ENCODE assay signal across 9 mouse cellular contexts in the genomic region with DNA sequence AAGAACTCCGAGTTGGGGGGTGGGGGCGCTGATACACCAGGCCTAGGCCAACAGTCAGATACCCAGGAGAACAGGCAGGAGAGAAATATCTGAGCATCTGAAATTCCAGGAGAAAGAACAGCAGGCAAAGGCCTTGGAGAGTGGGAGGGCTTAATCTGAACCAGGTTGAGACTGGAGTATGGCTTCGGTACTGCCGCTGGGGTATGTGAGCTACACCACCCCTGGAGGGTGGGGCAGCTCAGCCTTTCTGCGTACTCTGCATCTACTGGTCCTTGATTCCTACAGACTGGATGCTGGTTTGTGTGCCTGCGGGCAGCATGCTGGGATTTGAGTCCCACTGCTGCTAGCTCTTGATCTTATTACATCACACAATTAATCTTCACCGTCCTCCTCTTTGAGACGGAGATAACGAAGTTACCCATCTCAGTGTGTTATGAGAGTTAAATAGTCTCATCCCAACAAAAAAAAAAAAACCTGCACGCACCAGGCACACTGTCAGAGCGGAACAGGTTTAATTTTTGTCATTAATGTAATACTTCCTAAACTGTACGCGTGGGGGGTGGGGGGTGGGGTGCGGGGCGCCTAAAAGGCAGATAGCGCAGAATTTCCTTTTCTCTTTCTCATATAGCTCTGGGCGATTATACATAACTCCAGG. TPM values are rescaled to one million over a fixed set of nuclear protein-coding genes. Genes with fewer than 3 reads are reported as not detected.
DNase-seq lines count a peak whose midpoint lies in the region; ATAC-seq and TF ChIP-seq lines count a peak whose summit lies in the region.
"Had no signal": no experiment of that assay in that cellular context is flagged by ENCODE, and none has a peak within 500 bp of the region (broad histone marks: within the 10 kb centered on the region; RNA-seq: fewer than 3 reads in every experiment).

No protein-coding gene starts in this region.

- H3K27me3 ChIP-seq in cerebellum, adult 2 months (ENCODE audit: control insufficient read depth, insufficient read depth, low read length) = no peaks in the 10 kb centered on the region
- no peaks in the 10 kb centered on the region for H3K27me3 ChIP-seq in forebrain, embryonic 13.5 days
- no peaks in the 10 kb centered on the region for H3K27me3 ChIP-seq in liver, embryonic 15.5 days

- H3K9ac ChIP-seq in forebrain, embryonic 13.5 days = peak overlapping the region; percentile 56
- no peak overlapping the region for H3K9ac ChIP-seq in liver, embryonic 15.5 days

- H3K36me3 ChIP-seq in forebrain, embryonic 13.5 days (ENCODE audit: poor library complexity, severe bottlenecking) = no peaks in the 10 kb centered on the region
- no peaks in the 10 kb centered on the region for H3K36me3 ChIP-seq in liver, embryonic 15.5 days (replicated peaks)

- no peak for TF ChIP-seq CTCF in cerebellum, adult 2 months (IDR thresholded peaks at IDR 0.05; ENCODE audit: borderline replicate concordance, insufficient read depth, low read depth, low read length)

- H3K9me3 ChIP-seq in forebrain, embryonic 13.5 days (replicated peaks) = no peaks in the 10 kb centered on the region
- H3K9me3 ChIP-seq in liver, embryonic 15.5 days (replicated peaks) = no peaks in the 10 kb centered on the region

- H3K4me3 ChIP-seq in cerebellum, adult 2 months (replicated peaks; ENCODE audit: insufficient read depth, low read depth, low read length) = peak overlapping the region; percentile 66
- H3K4me3 ChIP-seq in forebrain, embryonic 13.5 days = peak overlapping the region; percentile 39
- peak overlapping the region; percentile 42 for H3K4me3 ChIP-seq in liver, embryonic 15.5 days (replicated peaks)

- intact Hi-C loops in left cerebral cortex, postnatal 14 days (cut with DNase I) = loop anchor here (5.0 kb wide), 1 partner anchor 137 kb away; no protein-coding TSS in a partner anchor

- H3K27ac ChIP-seq in cerebellum, adult 2 months (ENCODE audit: insufficient read depth, low read length) = no peak overlapping the region
- no peak overlapping the region for H3K27ac ChIP-seq in forebrain, embryonic 13.5 days
- H3K27ac ChIP-seq in liver, embryonic 15.5 days (replicated peaks) = peak overlapping the region; percentile 51

- no peak for DNase-seq in cerebellum, adult 2 months
- DNase-seq in cerebellum, adult 8-10 months = no peak
- no peak for DNase-seq in left cerebral cortex, postnatal 14 days (ENCODE audit: low spot score in 2 of 2)
- DNase-seq in gastrocnemius, adult 8-10 months (ENCODE audit: low spot score in 2 of 2) = no peak
- no peak for DNase-seq in kidney, postnatal 36 days

- peak; percentile 9 for ATAC-seq in CD4-positive, CD25-positive, alpha-beta regulatory T cell, adult 4 months
- ATAC-seq in forebrain, embryonic 13.5 days = peak; percentile 64
- ATAC-seq in liver, embryonic 15.5 days (ENCODE audit: insufficient read depth) = no peak

- no peaks in the 10 kb centered on the region for H3K4me1 ChIP-seq in cerebellum, adult 2 months (ENCODE audit: control insufficient read depth, insufficient read depth, low read length)
- H3K4me1 ChIP-seq in forebrain, embryonic 13.5 days = peaks cover 16% of the 10 kb centered on the region
- H3K4me1 ChIP-seq in liver, embryonic 15.5 days (replicated peaks) = peaks cover 42% of the 10 kb centered on the region

- 21% methylated on average over 17 of the region's 17 CpGs for WGBS in cerebellum, adult 2 months
- whole genome bisulfite sequencing in forebrain, embryonic 13.5 days = 19% methylated on average over 17 of the region's 17 CpGs
- WGBS in liver, embryonic 15.5 days (ENCODE audit: insufficient replicate concordance) = 36% methylated on average over 17 of the region's 17 CpGs

- TF ChIP-seq POLR2A in cerebellum, adult 2 months (IDR thresholded peaks at IDR 0.05; ENCODE audit: borderline replicate concordance, insufficient read depth, low read length) = no peak

- peak overlapping the region; percentile 68 for H3K4me2 ChIP-seq in forebrain, embryonic 13.5 days
- peak overlapping the region; percentile 72 for H3K4me2 ChIP-seq in liver, embryonic 15.5 days

RNA-seq across cellular contexts. Expression of a gene that starts 52.5 kb away (rescaled TPM):
- not detected in 2 replicates for polyA plus RNA-seq in cerebellum, adult 2 months (2012; rRNA removed)
- polyA plus RNA-seq in CD4-positive, CD25-positive, alpha-beta regulatory T cell, adult 4 months (2017; shearing (Covaris generic)) = under 1 TPM in 1 of 2 experiments, not detected in 1; 0.69 TPM
- 0.30 TPM in 1 of 2 replicates, not detected in the other for polyA plus RNA-seq in forebrain, embryonic 13.5 days (2015; fragmentation: Nextera tagmentation; extraction: Ambion mirVana)
- polyA plus RNA-seq in liver, embryonic 15.5 days (2015; fragmentation: Nextera tagmentation; extraction: Ambion mirVana) = 0.10 TPM in 1 of 2 replicates, not detected in the other
- not detected for total RNA-seq in left cerebral cortex, postnatal 14 days (2021)
- total RNA-seq in gastrocnemius, adult 8-10 months (2022) = not detected
- polyA plus RNA-seq: gonadal fat pad, adult 2 months had no signal

RNA-seq across cellular contexts. Expression of a gene that starts 57.9 kb away (rescaled TPM):
- 8.5 and 9.5 TPM in 2 replicates for polyA plus RNA-seq in cerebellum, adult 2 months (2012; rRNA removed)
- 1 to 10 TPM; 5.8 to 6.5 TPM for polyA plus RNA-seq in CD4-positive, CD25-positive, alpha-beta regulatory T cell, adult 4 months (2017; shearing (Covaris generic))
- polyA plus RNA-seq in forebrain, embryonic 13.5 days (2015; fragmentation: Nextera tagmentation; extraction: Ambion mirVana) = 12.4 and 12.6 TPM in 2 replicates
- 8.5 and 9.7 TPM in 2 replicates for polyA plus RNA-seq in liver, embryonic 15.5 days (2015; fragmentation: Nextera tagmentation; extraction: Ambion mirVana)
- total RNA-seq in left cerebral cortex, postnatal 14 days (2021) = 1 to 10 TPM; 2.6 to 6.5 TPM
- 1 to 10 TPM in 1 of 4 experiments, under 1 TPM in 3; 0.19 to 1.5 (median 0.50) TPM for total RNA-seq in gastrocnemius, adult 8-10 months (2022)
